Mouse (Mus musculus): Measurements from ENCODE around the gene Gm11983. TPM values are rescaled to one million over a fixed set of nuclear protein-coding genes. Genes with fewer than 3 reads are reported as not detected.
"Not testable (repeated sequence)": the region's sequence is repeated elsewhere in the genome, so short reads cannot be mapped to it uniquely, and the experiment has no call there.

Gene Gm11983
- total RNA-seq (2012; rRNA removed) (not detected in 2 replicates), total RNA-seq (2014; rRNA removed) (not detected in 2 replicates), polyA plus RNA-seq (2012; ENCODE audit: insufficient read length, low read depth) (0.38 TPM in 1 of 2 replicates, not detected in the other)

- Histone ChIP-seq H3K79me2 (replicated peaks; ENCODE audit: control insufficient read depth, extremely low read depth, insufficient read depth, poor library complexity, severe bottlenecking) (no peaks in the 10 kb centered on the region), H3K36me3 (replicated peaks in 1 of 2; ENCODE audit: control insufficient read depth in 1 of 2, insufficient read depth in 1 of 2, low read length in 1 of 2) (no peaks in the 10 kb centered on the region), H3K4me1 (ENCODE audit: control insufficient read depth in 1 of 2, insufficient read depth in 2 of 2) (no peaks in the 10 kb centered on the region), H3K4me3 (replicated peaks in 1 of 3; ENCODE audit: low read depth in 2 of 3, low read length in 2 of 3, poor library complexity in 1 of 3) (no peak within 1 kb of the TSS), H3K27ac (ENCODE audit: insufficient read depth, low read depth) (no peak within 1 kb of the TSS), H3K9me3 (replicated peaks; ENCODE audit: low read length) (no peaks in the 10 kb centered on the region), H3K9ac (ENCODE audit: insufficient read depth, low read depth) (no peak within 1 kb of the TSS), H3K4me2 (ENCODE audit: insufficient read depth, low read depth, poor library complexity, severe bottlenecking) (no peak within 1 kb of the TSS), H3K27me3 (replicated peaks) (peaks cover 78% of the 10 kb centered on the region)
- in situ Hi-C loops (cut with MboI; ENCODE audit: low pct_ligation_motif_present, low pct_unique_long_range_greater_than_20kb, low sequenced_read_pairs) (no loop called here), dilution Hi-C loops (cut with MboI; ENCODE audit: extremely low pct_ligation_motif_present, extremely low pct_unique_long_range_greater_than_20kb, low sequenced_read_pairs) (no loop called here)
- TF ChIP-seq CTCF (conservative IDR thresholded peaks at IDR 0.05 in 1 of 2, IDR thresholded peaks at IDR 0.05 in 1 of 2; ENCODE audit: low read depth in 2 of 2, low read length in 2 of 2) (no peak), MAX (IDR thresholded peaks at IDR 0.05; ENCODE audit: low read length) (no peak), SMC3 (IDR thresholded peaks at IDR 0.05; ENCODE audit: low read depth, low read length) (no peak), IRF4 (IDR thresholded peaks at IDR 0.05; ENCODE audit: low read depth, low read length) (no peak), E2F4 (IDR thresholded peaks at IDR 0.05; ENCODE audit: insufficient replicate concordance, low read depth, low read length) (no peak), SIN3A (IDR thresholded peaks at IDR 0.05; ENCODE audit: low read length) (no peak), ELF1 (IDR thresholded peaks at IDR 0.05; ENCODE audit: low read depth, low read length) (no peak), EP300 (IDR thresholded peaks at IDR 0.05; ENCODE audit: low read length) (no peak), KAT2A (IDR thresholded peaks at IDR 0.05; ENCODE audit: insufficient replicate concordance, low read length) (no peak), JUN (IDR thresholded peaks at IDR 0.05; ENCODE audit: insufficient read depth, low read depth, low read length) (no peak), NRF1 (IDR thresholded peaks at IDR 0.05; ENCODE audit: low read depth, low read length) (no peak), CHD2 (IDR thresholded peaks at IDR 0.05; ENCODE audit: low read length) (no peak), MYC (IDR thresholded peaks at IDR 0.05; ENCODE audit: low read depth, low read length) (no peak), MAZ (IDR thresholded peaks at IDR 0.05; ENCODE audit: low read depth, low read length) (no peak), ZC3H11A (IDR thresholded peaks at IDR 0.05; ENCODE audit: low read depth, low read length) (no peak), RCOR1 (conservative IDR thresholded peaks at IDR 0.05; ENCODE audit: low read depth, low read length) (no peak), BHLHE40 (IDR thresholded peaks at IDR 0.05; ENCODE audit: low read depth, low read length) (no peak)
- no peak for DNase-seq (ENCODE audit: extremely low read depth)
Observed at GRCm38 (mm10) chr11:6837554-6837953, at the start of gene Gm11983. Gene Gm11983, minus strand, starts transcription at chr11:6837654.

GRCm38 (mm10) chr11:6883045-6883444 lies 45.6 kb upstream of the Gm11983 start:
- H3K4me1 ChIP-seq (ENCODE audit: control insufficient read depth in 1 of 2, insufficient read depth in 2 of 2); DNase-seq (ENCODE audit: extremely low read depth); H3K9me3 ChIP-seq (replicated peaks; ENCODE audit: low read length); dilution Hi-C loops (cut with MboI; ENCODE audit: extremely low pct_ligation_motif_present, extremely low pct_unique_long_range_greater_than_20kb, low sequenced_read_pairs); H3K9ac ChIP-seq (ENCODE audit: insufficient read depth, low read depth); H3K4me3 ChIP-seq (replicated peaks in 1 of 3; ENCODE audit: low read depth in 2 of 3, low read length in 2 of 3, poor library complexity in 1 of 3); H3K27ac ChIP-seq (ENCODE audit: insufficient read depth, low read depth); H3K4me2 ChIP-seq (ENCODE audit: insufficient read depth, low read depth, poor library complexity, severe bottlenecking); H3K36me3 ChIP-seq (replicated peaks in 1 of 2; ENCODE audit: control insufficient read depth in 1 of 2, insufficient read depth in 1 of 2, low read length in 1 of 2); in situ Hi-C loops (cut with MboI; ENCODE audit: low pct_ligation_motif_present, low pct_unique_long_range_greater_than_20kb, low sequenced_read_pairs); H3K79me2 ChIP-seq (replicated peaks; ENCODE audit: control insufficient read depth, extremely low read depth, insufficient read depth, poor library complexity, severe bottlenecking): not testable (repeated sequence)
- H3K27me3 ChIP-seq (replicated peaks): peaks cover 63% of the 10 kb centered on the region

All from CH12.LX (cell line).